Mouse (Mus musculus) lung, postnatal 25 days (tissue): ENCODE results near the gene Srpx.
A peak's percentile ranks its signal among the peaks of the same experiment; 100 is the strongest.

Experiments used
- DNase-seq: peaks from one replicate; pipeline ENCODE4 v3.0.0; 2022; ENCODE audit warnings: low spot score

Gene Srpx

GRCm38 (mm10) chrX:10117065-10117719, at the start of gene Srpx:
Gene Srpx (minus strand): TSS chrX:10117709.
- no peak for DNase-seq

DNA sequence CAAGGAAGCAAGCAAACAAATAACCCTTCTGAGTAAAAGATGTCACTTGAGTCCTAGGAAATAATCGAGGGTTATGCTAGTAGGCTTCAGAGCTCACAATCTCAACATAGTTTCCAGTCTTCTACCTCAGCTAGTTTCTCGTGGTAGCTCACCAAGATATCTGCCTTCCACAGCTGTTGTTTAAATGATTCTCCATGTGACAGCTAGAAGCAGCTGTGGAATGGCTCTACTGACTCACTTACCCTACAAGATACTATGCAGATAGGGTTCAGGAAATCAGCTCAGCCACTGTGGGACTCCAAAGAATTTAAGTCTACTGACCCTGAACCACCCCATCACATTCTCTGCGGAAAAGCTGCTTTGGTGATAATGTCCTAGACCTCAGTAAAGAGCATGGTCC, 34.9 kb upstream of the Srpx start:
- no peak for DNase-seq

- no peak for DNase-seq
Observed at GRCm38 (mm10) chrX:10115780-10116179, 1.7 kb downstream of the Srpx start.

GRCm38 (mm10) chrX:10110736-10111135, 6.8 kb downstream of the Srpx start:
- no peak for DNase-seq

DNA sequence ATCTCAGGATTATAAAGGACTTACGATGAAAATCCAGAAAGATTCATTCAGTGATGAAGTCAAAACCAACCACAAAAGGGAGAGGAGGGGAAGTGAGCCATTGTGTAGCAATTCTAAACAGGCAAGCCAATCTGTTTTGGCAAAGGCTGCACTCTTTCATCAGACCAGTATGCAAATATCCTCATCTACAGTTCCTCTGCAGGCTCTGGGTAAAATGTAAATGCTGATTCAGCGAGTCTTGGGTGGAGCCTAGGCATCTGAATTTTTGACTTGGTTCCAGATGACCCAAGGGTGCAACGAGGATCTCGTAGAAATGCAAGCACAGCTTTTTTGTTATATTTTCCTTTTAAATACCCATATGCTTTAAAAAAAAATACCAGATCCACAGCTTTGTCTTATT, 9.0 kb downstream of the Srpx start:
- DNase-seq: no peak

GRCm38 (mm10) chrX:10105475-10105874, 12.0 kb downstream of the Srpx start:
- DNase-seq: no peak

DNA sequence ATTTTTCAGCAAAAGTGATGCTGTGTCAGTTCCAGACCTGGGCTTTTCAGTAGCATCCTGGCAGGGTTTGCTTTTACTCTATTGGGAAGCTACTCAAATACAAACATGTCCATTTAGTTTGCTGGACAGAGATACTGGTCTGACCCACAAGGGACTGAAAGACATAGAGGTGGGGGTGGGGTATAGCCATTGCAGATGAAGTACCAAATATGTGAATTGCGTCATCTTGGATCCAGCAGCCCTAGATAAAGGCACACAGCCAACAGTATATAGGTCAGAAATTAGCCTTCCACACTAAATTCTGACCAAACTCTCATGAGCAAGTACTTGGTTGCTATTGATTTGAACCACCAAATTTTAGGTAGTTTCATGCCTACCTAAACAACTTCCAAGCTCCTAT, 14.8 kb downstream of the Srpx start:
- no peak for DNase-seq

DNA sequence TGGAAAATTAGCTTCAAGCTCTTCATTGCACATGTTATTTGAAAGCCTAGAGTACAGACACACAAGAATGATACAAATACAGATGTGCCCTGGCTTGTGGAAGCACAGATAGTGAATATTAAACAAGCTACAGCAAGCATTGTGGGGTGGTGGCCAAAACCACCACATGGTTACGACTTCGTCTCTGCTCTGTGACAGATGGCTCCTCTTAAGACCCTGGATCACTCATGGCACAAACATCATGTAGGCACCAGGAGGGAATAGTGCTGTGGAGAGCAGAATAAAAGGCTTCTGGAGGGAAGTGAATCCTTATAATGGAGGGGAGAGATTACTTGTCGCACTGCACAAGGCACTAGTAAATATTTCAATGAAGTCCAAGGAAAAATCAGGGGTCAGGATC, 21.7 kb downstream of the Srpx start:
- DNase-seq: no peak

GRCm38 (mm10) chrX:10080385-10080784, 37.1 kb downstream of the Srpx start:
- no peak for DNase-seq

- DNase-seq: no peak
Observed at GRCm38 (mm10) chrX:10079981-10080380, 37.5 kb downstream of the Srpx start.

GRCm38 (mm10) chrX:10073966-10074365, 43.5 kb downstream of the Srpx start:
- DNase-seq: no peak

DNA sequence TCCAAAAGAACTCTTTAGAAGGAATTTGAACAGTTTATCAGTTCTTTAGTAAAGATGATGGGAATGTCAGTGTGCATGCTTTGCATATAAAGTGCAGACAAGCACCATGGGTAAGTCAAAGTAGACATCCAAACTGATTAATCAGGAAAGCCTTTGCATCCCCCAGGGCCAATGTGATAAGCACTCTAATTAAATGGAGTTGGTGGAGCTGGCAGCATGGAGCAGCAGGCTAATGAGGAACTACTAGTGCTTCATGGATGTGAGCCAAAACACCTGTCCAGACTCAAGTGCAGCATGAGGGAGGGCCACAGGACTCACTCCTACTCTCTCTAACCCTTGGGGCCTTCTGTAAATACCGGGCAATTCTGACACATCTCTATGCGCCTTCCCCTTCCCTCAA, 46.0 kb downstream of the Srpx start:
- no peak for DNase-seq

DNA sequence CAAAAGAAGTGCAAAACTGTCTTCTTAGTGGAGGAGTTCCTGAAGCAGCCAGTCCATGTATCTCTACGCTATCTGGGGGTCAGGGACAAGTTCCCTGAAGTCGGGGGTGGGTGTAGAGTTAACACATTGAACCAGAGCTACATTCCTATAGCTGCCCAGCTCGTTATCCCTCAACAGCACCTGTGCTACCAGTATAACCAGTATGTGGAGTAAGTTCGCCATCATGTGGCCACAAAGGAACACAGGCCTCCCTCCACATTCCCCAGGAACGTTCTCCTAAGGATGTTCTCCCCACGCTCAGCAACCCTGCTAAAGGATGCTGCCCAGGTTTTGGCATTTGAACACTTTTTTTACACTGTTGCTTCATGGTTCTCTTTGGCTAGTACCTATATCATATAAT, 46.8 kb downstream of the Srpx start:
- no peak for DNase-seq

- no peak for DNase-seq
Observed at GRCm38 (mm10) chrX:10069405-10069804, 48.1 kb downstream of the Srpx start.

- no peak for DNase-seq
Observed at GRCm38 (mm10) chrX:10063781-10064180, 53.7 kb downstream of the Srpx start.

DNA sequence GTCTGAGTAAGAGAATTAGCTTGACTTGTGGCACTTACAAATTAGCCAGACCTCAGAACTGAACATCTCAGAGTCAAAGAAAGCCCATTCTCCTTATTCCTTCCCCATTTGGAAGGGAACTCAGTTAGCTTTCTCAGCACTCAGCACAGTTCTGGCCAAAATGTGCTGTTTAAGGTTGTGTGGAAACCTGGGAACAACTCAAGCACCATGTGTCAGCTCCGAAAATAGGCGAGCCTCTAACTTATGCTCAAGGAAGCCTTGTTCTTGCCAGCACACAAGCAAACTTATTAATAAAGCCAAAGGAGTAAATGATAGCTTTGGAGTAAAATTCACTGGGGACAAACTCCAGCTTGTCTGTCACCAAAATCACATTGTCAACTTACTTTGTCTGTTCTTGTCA, 54.1 kb downstream of the Srpx start:
- DNase-seq: peak; percentile 7

DNA sequence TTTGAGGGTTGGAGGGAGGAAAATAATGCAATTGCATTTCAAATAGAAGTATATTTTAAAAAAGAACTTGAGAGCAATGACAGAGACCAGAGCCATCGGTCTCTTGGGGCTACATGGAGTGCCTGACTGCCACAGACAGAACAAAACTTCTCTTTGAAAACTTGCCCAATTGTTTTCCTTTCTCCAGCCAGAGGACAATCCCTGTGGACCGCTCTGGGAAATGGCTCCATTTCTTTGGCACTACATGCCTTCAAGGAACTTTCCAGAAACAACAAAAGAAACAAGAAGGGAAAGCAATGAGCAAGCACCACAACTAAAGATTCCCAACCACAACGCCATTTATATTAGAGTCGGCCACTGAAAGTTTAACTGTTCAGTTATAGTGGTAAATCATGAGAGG, 55.3 kb downstream of the Srpx start:
- no peak for DNase-seq

- DNase-seq: no peak
Observed at GRCm38 (mm10) chrX:10034666-10035065, 82.8 kb downstream of the Srpx start.

DNA sequence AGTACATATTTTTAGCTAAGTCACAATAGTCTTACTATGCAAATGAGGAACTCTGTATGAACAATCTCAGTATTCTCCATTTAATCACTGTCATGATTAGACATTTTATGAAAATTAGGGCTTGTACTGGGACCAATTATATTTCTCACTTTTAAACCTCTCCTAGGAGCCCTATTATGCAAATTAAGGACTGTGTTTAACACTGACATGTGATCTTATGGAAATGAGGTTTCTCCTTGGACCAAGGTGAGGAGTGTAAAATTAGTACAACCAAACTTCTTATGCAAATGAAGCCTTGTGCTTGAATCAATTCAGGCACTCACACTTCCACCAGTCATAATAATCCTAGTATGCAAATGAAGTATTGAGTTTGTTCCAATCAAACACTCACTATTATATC, 107.3 kb downstream of the Srpx start:
- DNase-seq: no peak

DNA sequence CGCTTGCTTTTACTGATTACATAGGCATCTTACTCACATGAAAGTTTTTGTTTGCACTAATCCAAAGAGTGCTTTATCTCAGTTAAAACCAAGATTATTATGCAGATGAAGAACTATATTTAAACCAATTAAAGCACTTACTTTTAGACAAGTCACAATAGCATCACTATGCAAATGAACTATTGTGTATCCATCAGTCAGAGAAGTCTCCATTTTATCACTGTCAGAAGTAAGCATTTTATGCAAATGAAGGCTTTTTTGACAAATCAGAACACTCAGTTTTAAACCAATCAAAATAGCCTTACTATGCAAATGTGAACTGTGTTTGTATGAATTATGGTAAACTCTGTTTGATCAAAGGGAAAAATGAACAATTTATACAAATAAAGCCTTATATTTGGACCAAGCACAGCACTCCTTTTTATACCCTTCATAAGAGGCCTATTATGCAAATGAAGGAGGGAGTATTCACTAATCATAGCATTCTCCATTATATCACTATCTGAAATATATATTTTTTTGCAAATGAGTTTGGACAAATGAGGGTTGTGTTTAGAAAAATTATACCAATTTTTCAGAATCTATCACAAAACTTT, 109.7 kb downstream of the Srpx start:
- no peak for DNase-seq

- no peak for DNase-seq
Observed at GRCm38 (mm10) chrX:10005946-10006345, 111.6 kb downstream of the Srpx start.

- no peak for DNase-seq
Observed at GRCm38 (mm10) chrX:10000718-10001117, 116.8 kb downstream of the Srpx start.
